In genomic region chr7:28484192-28484591, GRCm38 (mm10) we compare ENCODE assay signal across 20 mouse cellular contexts. TPM values are rescaled to one million over a fixed set of nuclear protein-coding genes. Genes with fewer than 3 reads are reported as not detected.
DNase-seq lines count a peak whose midpoint lies in the region.
"Had no signal": no experiment of that assay in that cellular context is flagged by ENCODE, and none has a peak within 500 bp of the region (broad histone marks: within the 10 kb centered on the region; RNA-seq: fewer than 3 reads in every experiment).

No protein-coding gene starts in this region.

- DNase-seq in embryo, embryonic 10 days (ENCODE audit: low spot score), result peak; percentile 44
- no peak for DNase-seq in embryo, embryonic 10.5 days (ENCODE audit: low spot score)
- DNase-seq in R1 (ENCODE audit: low read depth, low spot score), result peak; percentile 83
- DNase-seq in adrenal gland, postnatal 25 days, result no peak
- DNase-seq in layer of hippocampus, adult 18-20 months (ENCODE audit: low spot score in 2 of 2), result no peak
- DNase-seq: adrenal gland, adult 8-10 months; adrenal gland, postnatal 14 days; B cell, adult 2 months; cerebellum, adult 11 months; cerebellum, adult 18-20 months; cerebellum, adult 8-10 months; cerebellum, adult 9-11 months; cerebellum, postnatal 14 days; cerebellum, postnatal 36 days; embryo, embryonic 11 days had no signal

RNA-seq across cellular contexts. Expression of gene Ifnl2, which starts 26.1 kb away (rescaled TPM):
- not detected in 2 replicates for total RNA-seq in adrenal gland, postnatal 25 days (2021)
- not detected for total RNA-seq in layer of hippocampus, adult 18-20 months (2021)
- total RNA-seq: adrenal gland, adult 18-20 months; adrenal gland, postnatal 14 days; adrenal gland, postnatal 4 days; CH12.LX; common myeloid progenitor, adult 5-6 weeks had no signal

RNA-seq across cellular contexts. Expression of gene Lrfn1, which starts 32.4 kb away (rescaled TPM):
- total RNA-seq in adrenal gland, postnatal 25 days (2021), result 15.9 and 17.4 TPM in 2 replicates
- 10 to 100 TPM; 75.5 to 81.1 TPM for total RNA-seq in layer of hippocampus, adult 18-20 months (2021)

RNA-seq across cellular contexts. Expression of gene Ifnl3, which starts 38.4 kb away (rescaled TPM):
- total RNA-seq in adrenal gland, postnatal 25 days (2021), result not detected in 2 replicates
- not detected for total RNA-seq in layer of hippocampus, adult 18-20 months (2021)
- total RNA-seq: adrenal gland, adult 18-20 months; adrenal gland, adult 8-10 months; adrenal gland, postnatal 14 days; adrenal gland, postnatal 4 days; CH12.LX; common myeloid progenitor, adult 5-6 weeks; G1E had no signal

RNA-seq across cellular contexts. Expression of gene Gmfg, which starts 46.9 kb away (rescaled TPM):
- total RNA-seq in adrenal gland, postnatal 25 days (2021), result 7.2 and 11.2 TPM in 2 replicates
- 1 to 10 TPM; 2.2 to 2.4 TPM for total RNA-seq in layer of hippocampus, adult 18-20 months (2021)

RNA-seq across cellular contexts. Expression of gene Sycn, which starts 56.5 kb away (rescaled TPM):
- not detected in 2 replicates for total RNA-seq in adrenal gland, postnatal 25 days (2021)
- not detected for total RNA-seq in layer of hippocampus, adult 18-20 months (2021)
- total RNA-seq: adrenal gland, adult 18-20 months; adrenal gland, adult 8-10 months; adrenal gland, postnatal 14 days; CH12.LX; common myeloid progenitor, adult 5-6 weeks; G1E had no signal

Comparison
In these comparisons a context has a peak if more than half of its experiments do, and no peak if none do; other contexts are left out.
1. DNase-seq: peak in embryo, embryonic 10 days (single experiment) and R1 (single experiment); none in embryo, embryonic 10.5 days (single experiment), adrenal gland, postnatal 25 days (single experiment) and layer of hippocampus, adult 18-20 months (0 of 2).